Mouse (Mus musculus): Measurements from ENCODE around the gene Galnt12.
"Not testable (repeated sequence)": the region's sequence is repeated elsewhere in the genome, so short reads cannot be mapped to it uniquely, and the experiment has no call there.

Gene Galnt12

DNA sequence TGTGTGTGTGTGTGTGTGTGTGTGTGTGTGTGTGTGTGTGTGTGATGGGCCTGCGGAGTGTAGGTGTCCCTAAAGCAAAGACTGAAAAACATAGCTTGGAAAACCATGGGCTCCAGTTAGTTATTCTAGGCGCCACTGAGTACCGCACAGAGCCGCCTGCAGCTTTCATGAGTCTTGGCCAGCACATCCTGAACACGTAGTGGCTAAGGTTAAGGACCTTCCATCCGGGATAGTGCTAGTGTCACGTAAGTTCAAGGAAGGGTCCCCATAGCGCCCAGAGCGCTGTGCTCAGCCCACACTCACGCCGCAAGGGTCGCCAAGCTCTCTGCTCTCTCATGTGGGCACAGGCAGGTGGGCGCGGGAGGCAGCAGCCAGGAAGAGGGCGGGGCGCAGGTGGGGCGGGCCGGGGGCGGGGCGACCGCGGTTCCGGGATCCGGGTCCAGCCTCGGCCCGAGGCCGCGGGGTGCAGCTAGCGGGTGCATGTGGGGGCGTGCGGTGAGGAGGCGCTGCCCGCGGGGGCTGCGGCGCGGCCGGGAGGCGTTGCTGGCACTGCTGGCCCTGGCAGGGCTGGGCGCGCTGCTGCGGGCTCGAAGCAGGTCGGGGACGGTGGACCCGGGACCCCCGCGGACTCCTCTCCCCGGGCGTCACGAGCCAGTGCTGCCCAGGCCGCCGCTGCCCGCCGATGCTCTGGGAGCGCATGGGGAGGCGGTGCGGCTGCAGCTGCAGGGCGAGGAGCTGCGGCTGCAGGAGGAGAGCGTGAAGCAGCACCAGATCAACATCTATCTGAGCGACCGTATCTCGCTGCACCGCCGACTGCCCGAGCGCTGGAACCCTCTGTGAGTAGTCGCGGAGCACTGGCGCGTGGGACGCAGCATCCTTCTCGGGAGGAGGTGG, at the start of gene Galnt12:
TSS of gene Galnt12 (plus strand) at position 417 of the 894 bp plus-strand sequence.
- DNase-seq (ENCODE audit: low spot score), result peak; percentile 38

GRCm38 (mm10) chr4:47043866-47044265, 47.8 kb upstream of the Galnt12 start:
- no peak for DNase-seq (ENCODE audit: low spot score)

- peak; percentile 40 for DNase-seq (ENCODE audit: low spot score)
Observed at GRCm38 (mm10) chr4:47046974-47047373, 44.7 kb upstream of the Galnt12 start.

GRCm38 (mm10) chr4:47047765-47048164, 43.9 kb upstream of the Galnt12 start:
- DNase-seq (ENCODE audit: low spot score), result no peak

DNA sequence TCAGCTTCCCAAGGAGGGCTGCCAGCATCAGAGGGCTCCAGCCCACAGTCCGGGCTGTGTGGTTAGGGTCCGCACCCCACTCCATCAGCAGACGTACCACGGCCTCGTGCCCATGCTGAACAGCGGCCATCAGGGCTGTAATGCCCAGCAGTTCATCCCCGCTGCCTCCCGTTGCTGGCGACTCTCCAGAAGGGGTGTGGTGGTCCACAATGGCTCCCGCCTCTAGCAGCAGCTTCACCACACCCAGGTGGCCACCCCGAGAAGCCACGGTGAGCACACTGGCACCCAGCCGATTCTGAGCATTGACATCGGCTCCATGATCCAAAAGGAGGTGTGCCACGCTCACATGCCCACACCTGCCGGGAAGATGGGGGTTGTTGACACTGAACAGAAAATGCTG, 42.5 kb upstream of the Galnt12 start:
- DNase-seq (ENCODE audit: low spot score), result no peak

- DNase-seq (ENCODE audit: low spot score), result peak; percentile 80
Observed at GRCm38 (mm10) chr4:47050167-47050566, 41.5 kb upstream of the Galnt12 start.

DNA sequence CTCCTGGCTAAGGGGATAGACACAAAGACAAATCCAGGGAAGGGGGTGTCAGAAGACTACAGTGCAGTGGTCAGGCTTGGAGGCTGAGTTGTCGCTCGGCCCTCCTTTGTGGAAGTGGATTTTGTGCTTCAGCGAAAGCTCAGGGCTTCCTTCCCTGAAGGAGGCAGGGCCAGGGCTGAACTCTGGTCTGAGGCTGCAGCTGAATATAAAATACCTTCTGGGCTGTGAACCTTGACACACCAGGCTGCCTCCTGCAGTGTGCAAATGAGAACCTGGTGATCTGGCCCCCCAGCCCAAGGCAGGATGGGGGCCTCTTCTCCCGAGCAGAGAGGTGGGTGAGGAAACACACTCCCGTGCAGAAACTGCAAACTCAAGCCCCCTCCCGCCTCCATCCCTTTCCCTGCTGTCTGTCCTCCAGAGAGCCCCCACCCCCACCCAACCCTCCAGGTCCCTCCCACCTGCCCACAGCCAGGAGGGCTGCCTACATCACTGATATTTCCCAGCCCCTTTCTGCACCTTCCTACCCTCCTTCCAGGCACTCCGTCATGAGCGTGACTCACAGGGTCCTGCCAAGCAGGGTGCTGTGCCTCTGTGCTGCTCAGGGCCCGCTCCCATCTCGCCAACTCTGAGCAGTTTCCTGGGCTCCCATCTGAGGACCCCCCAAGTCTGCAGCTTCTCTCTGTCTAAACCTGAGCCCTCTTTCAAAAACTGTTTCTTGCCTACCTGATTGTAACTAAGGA, 40.9 kb upstream of the Galnt12 start:
- peak; percentile 32 for DNase-seq (ENCODE audit: low spot score)

DNA sequence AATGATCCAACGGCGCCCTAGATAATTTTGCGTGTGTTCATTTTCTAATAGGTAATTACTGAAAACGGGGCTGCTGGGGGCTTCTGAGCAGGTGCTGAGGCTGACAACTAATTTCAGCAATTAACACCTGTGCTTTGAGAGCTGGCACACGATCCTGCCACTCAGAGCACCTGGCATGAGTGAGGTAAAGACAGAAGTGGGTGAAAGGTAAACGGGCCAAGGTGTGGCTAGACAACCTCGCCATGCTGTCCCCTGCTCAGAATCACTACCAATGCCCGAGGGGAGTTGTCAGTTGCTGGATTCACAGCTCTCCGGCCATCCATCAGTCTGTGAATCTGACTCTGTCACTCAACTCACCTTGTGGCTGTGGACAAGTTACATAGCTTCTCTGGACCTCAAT, 39.8 kb upstream of the Galnt12 start:
- DNase-seq (ENCODE audit: low spot score), result no peak

DNA sequence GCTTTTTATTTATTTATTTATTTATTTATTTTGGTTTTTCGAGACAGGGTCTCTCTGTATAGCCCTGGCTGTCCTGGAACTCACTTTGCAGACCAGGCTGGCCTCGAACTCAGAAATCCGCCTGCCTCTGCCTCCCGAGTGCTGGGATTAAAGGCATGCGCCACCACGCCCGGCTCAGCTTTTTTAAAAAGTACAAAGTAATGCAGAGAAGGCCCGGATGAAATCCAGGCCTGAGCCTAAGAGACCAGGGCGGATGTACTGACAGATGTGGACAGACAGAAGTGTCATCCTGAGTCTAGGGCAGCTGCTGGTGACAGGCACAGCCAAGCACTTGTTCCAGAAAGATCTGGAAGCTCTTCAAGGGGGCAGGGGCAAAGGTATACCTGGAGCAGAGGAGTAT, 36.5 kb upstream of the Galnt12 start:
- not testable (repeated sequence) for DNase-seq (ENCODE audit: low spot score)

DNA sequence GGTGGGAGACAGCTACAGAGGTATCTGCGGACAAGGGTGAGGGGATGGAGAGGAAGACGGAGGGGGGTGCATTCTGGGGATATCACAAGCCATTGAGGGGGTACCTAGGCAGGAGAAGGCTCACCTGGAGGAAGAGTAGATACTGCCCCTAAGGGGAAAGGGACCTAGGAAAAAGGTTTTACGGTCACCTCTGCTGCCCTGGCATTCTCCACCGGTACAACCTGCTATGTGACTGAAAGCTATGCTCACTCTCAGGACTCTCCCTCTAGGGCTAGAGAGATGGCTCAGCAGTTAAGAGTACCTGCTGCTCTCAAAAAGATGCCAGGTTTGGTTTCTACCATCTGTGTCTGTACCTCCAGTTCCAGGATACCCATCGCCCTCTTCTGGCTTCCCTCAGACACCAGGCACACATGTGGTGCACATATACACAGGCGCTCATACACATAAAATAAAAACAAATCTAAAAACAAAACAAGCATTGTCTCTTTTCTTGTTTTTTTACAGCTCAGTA, 36.1 kb upstream of the Galnt12 start:
- no peak for DNase-seq (ENCODE audit: low spot score)

GRCm38 (mm10) chr4:47056791-47057509, 34.8 kb upstream of the Galnt12 start, which contains the start of gene Anks6:
TSS of gene Anks6 (minus strand) at chr4:47057427.
- no peak for DNase-seq (ENCODE audit: low spot score)

GRCm38 (mm10) chr4:47057510-47058325, 34.0 kb upstream of the Galnt12 start:
- no peak for DNase-seq (ENCODE audit: low spot score)

- no peak for DNase-seq (ENCODE audit: low spot score)
Observed at GRCm38 (mm10) chr4:47060900-47061299, 30.8 kb upstream of the Galnt12 start.

DNA sequence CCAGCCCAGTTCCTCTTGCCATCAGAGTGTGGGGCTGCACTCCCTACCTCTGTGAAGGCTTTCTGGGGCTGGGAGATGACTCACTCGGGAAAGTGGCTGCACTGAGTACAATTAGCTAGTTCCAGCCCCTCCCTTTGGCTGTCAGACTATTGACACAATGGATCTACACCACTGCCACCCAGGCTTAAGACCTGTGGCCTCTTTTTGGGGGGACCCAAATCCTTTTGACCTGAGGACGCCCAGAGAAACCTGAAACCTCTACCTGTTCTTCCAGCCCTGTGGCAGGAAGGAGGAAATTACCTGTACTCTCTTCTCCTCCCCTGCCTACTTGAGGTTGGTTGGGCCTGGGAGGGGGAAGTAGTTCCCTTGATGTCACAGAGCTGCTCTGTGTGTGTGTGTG, 16.7 kb upstream of the Galnt12 start:
- no peak for DNase-seq (ENCODE audit: low spot score)

DNA sequence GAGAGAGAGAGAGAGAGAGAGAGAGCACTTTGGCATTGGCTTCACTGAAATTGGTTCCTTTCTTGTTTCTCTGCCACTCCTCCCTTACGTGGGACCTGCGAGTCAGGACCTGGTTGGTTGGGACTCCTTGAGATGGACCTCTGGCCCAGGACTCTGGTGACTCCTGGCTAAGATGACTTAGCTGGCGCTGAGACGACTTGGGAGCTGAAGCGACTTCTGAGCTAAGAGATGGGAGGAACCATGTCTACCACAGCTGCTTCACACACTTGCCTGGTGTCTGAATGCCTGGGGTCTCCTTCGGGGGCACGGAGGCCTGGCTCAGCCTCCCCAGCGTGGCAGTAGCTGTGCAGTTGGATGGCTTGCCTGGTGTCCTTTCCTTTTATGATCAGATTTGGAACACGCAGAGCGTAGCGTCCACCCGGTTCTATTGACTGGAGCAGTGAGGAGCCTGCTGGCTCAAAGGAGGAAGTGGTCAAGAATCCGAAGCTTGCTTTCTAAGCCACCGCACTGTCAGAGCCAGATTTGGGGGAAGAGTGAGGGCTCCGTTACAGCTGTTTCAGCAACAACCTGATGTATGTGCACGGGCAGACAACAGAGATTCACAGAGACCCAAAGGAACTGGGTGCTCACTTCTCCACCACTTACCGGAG, 11.6 kb upstream of the Galnt12 start:
- no peak for DNase-seq (ENCODE audit: low spot score)

DNA sequence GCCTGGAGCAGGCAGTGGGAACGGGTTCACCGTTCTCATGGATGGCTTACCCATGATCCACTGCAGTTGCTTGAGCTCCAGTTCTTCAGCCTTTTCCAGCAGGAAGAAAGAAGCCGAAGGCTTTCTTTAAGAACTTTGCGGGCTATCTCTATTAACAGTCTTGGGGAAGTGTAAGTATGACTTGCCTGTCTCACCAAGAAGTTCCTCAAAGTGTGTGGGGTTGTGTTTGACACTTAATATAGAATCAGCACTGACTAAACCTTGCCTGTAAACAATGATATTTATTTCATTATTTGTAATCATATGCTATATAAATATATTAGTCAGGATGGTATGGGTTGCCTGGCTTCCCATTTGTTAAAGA, 11.1 kb upstream of the Galnt12 start:
- no peak for DNase-seq (ENCODE audit: low spot score)

- no peak for DNase-seq (ENCODE audit: low spot score)
Observed at GRCm38 (mm10) chr4:47083824-47084223, 7.9 kb upstream of the Galnt12 start.

- DNase-seq (ENCODE audit: low spot score), result no peak
Observed at GRCm38 (mm10) chr4:47088671-47089070, 3.0 kb upstream of the Galnt12 start.

GRCm38 (mm10) chr4:47092387-47093021, 795 bp downstream of the Galnt12 start:
- peak; percentile 42 for DNase-seq (ENCODE audit: low spot score)

DNA sequence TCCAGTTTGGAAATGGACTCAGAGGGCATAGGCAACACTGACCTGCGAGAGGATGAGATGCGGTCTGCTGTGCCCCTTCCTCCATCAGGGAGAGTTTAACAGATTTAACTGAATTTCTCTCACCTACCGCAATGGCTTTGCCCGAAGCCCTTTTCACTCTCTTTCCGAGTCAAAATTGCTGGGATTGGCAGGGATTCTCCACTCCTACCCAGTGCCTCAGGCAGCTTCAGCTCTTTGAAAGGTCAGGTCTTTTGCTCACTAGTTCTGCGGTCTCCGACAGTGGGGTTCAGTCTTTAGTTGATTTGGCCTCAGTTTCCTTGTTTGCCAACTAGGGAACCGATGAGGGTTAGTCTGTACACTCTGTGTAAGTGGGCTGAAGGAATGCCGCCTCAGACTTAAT, 1.5 kb downstream of the Galnt12 start:
- DNase-seq (ENCODE audit: low spot score), result no peak
